Mouse (Mus musculus): Measurements from ENCODE around the gene Gm10272.

DNA sequence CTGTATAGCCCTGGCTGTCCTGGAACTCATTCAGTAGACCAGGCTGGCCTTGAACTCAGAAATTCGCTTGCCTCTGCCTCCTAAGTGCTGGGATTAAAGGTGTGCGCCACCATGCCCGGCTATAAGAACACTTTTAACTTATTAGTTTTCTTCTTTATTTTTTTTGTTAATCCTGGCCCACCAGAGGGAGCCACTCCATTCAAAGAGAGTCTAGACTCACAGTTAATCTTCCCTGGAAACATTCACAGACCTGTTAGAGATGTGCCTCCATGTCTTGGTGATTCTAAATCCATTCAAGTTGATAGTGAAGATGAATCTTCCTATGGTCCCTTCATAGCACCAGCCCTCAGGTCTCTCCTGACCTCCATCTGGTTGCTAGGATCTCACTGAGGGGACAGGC lies 3.4 kb downstream of the Gm10272 start:
- TF ChIP-seq POLR2A (IDR thresholded peaks at IDR 0.05; ENCODE audit: control insufficient read depth, extremely low read depth, insufficient read depth, low read length, poor library complexity) (no peak), CTCF (IDR thresholded peaks at IDR 0.05; ENCODE audit: borderline replicate concordance, control insufficient read depth, extremely low read depth, insufficient read depth, low read length, poor library complexity) (no peak)

Data from thymus, adult 2 months (tissue).